Mouse (Mus musculus): ENCODE results near the gene Gm10392.

The Gm10392 gene

GRCm38 (mm10) chr11:77507426-77507825, 11.6 kb downstream of the Gm10392 start:
- no peak for DNase-seq

- no peak for DNase-seq
Observed at GRCm38 (mm10) chr11:77506941-77507340, 12.1 kb downstream of the Gm10392 start.

GRCm38 (mm10) chr11:77506273-77506672, 12.7 kb downstream of the Gm10392 start:
- no peak for DNase-seq

GRCm38 (mm10) chr11:77505291-77505980, 13.6 kb downstream of the Gm10392 start:
- no peak for DNase-seq

- no peak for DNase-seq
Observed at GRCm38 (mm10) chr11:77504377-77504776, 14.6 kb downstream of the Gm10392 start.

- no peak for DNase-seq
Observed at GRCm38 (mm10) chr11:77503511-77503910, 15.5 kb downstream of the Gm10392 start.

- no peak for DNase-seq
Observed at GRCm38 (mm10) chr11:77502481-77502880, 16.5 kb downstream of the Gm10392 start.

- DNase-seq = no peak
Observed at GRCm38 (mm10) chr11:77501971-77502370, 17.0 kb downstream of the Gm10392 start.

GRCm38 (mm10) chr11:77501392-77501791, 17.6 kb downstream of the Gm10392 start:
- peak; percentile 87 for DNase-seq

- peak; percentile 36 for DNase-seq
Observed at GRCm38 (mm10) chr11:77500361-77501325, 18.4 kb downstream of the Gm10392 start.

- no peak for DNase-seq
Observed at GRCm38 (mm10) chr11:77499354-77499753, 19.6 kb downstream of the Gm10392 start.

GRCm38 (mm10) chr11:77498261-77499139, 20.5 kb downstream of the Gm10392 start:
- no peak for DNase-seq

GRCm38 (mm10) chr11:77497851-77498250, 21.1 kb downstream of the Gm10392 start:
- DNase-seq = peak; percentile 46

- DNase-seq = peak; percentile 84
Observed at GRCm38 (mm10) chr11:77497341-77497756, 21.6 kb downstream of the Gm10392 start.

- no peak for DNase-seq
Observed at GRCm38 (mm10) chr11:77495507-77495906, 23.5 kb downstream of the Gm10392 start.

GRCm38 (mm10) chr11:77494782-77495181, 24.2 kb downstream of the Gm10392 start:
- no peak for DNase-seq

- DNase-seq = no peak
Observed at GRCm38 (mm10) chr11:77494344-77494676, 24.7 kb downstream of the Gm10392 start.

GRCm38 (mm10) chr11:77493512-77494343, 25.3 kb downstream of the Gm10392 start, which contains the start of gene Git1:
Gene Git1 (plus strand): TSS chr11:77493562.
- DNase-seq = peak; percentile 60

GRCm38 (mm10) chr11:77492911-77493332, 26.1 kb downstream of the Gm10392 start:
- DNase-seq = peak; percentile 96

- peak; percentile 33 for DNase-seq
Observed at GRCm38 (mm10) chr11:77492311-77492871, 26.6 kb downstream of the Gm10392 start.

- peak; percentile 85 for DNase-seq
Observed at GRCm38 (mm10) chr11:77491502-77492291, 27.3 kb downstream of the Gm10392 start.

All from retina, postnatal 1 day (tissue).